Mouse (Mus musculus): ENCODE measurements around the gene Lrrc8d.

Gene Lrrc8d

DNA sequence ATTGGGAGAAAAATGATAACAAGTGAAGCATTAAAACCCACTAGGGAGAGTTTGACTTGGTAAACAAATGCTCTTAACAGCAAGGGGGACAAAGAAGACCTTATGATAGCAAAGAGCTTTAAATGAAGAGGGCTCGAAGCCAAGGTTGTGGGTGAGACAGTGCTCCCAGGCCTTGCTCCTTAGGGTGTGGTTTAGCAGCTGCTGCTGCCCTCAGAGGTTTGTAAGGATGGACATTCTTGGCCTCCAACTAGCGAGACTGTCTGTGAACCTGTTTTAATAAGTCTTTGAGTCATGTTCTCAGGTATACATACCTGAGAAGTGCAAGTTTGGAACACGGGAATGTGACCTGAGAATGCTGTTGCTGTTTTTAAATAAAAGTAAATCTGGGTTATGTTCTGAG is 174.0 kb downstream of the Lrrc8d start:
- H3K27me3 ChIP-seq (ENCODE audit: control insufficient read depth, insufficient read depth, low read length, poor library complexity, severe bottlenecking), result no peaks in the 10 kb centered on the region
- no peak for DNase-seq (ENCODE audit: low read depth, low spot score)
- no peaks in the 10 kb centered on the region for H3K36me3 ChIP-seq (ENCODE audit: control insufficient read depth, insufficient read depth, low read length, poor library complexity, severe bottlenecking)

GRCm38 (mm10) chr5:105874476-105874875 is 174.7 kb downstream of the Lrrc8d start:
- DNase-seq (ENCODE audit: low read depth, low spot score), result no peak
- no peaks in the 10 kb centered on the region for H3K36me3 ChIP-seq (ENCODE audit: control insufficient read depth, insufficient read depth, low read length, poor library complexity, severe bottlenecking)
- H3K27me3 ChIP-seq (ENCODE audit: control insufficient read depth, insufficient read depth, low read length, poor library complexity, severe bottlenecking), result no peaks in the 10 kb centered on the region

DNA sequence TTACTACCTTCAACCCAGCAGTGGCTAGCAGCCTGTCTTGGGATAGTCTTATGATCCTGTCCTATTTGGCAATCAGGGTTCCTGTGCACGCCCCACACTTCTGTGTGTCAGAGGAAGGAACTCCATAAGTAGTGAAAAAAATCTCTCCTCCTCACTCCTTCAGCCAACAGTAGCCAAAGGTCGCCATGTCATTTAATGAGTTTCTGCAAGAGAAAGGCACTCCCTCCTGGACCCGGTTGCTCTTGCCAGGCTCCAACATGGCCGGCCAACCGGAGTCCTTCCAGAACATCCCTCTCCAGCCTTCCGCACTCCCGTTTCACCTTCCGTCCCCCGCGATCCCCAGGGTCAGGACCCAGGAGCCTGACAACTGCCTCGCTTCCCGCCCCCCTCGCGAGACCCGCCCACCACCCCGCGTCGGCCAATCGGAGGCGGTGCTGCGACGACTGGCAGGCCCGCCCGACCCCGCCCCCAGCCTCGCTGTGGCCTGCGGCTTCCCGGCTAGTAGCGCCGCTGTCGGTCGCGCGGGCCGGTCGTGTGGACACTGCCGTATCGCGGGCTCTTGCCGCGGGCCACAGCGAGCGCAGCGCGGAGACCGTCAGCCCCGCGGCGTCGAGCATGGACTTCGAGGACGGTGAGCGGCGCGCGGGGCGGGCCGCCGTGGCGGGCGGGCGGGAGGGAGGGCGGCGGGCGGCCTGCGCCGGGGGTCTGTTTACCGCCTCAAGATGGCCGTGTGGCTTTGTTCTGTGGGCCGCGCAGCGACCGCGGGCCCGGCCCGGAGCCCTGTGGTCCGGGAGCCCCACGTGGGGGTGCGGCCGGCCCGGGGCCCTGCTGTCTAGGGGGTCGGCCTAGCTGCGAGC is 176.5 kb downstream of the Lrrc8d start, which contains the start of gene Zfp326:
Gene Zfp326 (plus strand): TSS at position 498 of the 857 bp plus-strand sequence.
- H3K27me3 ChIP-seq (ENCODE audit: control insufficient read depth, insufficient read depth, low read length, poor library complexity, severe bottlenecking), result no peaks in the 10 kb centered on the region
- peak; percentile 92 for DNase-seq (ENCODE audit: low read depth, low spot score)
- no peaks in the 10 kb centered on the region for H3K36me3 ChIP-seq (ENCODE audit: control insufficient read depth, insufficient read depth, low read length, poor library complexity, severe bottlenecking)

DNA sequence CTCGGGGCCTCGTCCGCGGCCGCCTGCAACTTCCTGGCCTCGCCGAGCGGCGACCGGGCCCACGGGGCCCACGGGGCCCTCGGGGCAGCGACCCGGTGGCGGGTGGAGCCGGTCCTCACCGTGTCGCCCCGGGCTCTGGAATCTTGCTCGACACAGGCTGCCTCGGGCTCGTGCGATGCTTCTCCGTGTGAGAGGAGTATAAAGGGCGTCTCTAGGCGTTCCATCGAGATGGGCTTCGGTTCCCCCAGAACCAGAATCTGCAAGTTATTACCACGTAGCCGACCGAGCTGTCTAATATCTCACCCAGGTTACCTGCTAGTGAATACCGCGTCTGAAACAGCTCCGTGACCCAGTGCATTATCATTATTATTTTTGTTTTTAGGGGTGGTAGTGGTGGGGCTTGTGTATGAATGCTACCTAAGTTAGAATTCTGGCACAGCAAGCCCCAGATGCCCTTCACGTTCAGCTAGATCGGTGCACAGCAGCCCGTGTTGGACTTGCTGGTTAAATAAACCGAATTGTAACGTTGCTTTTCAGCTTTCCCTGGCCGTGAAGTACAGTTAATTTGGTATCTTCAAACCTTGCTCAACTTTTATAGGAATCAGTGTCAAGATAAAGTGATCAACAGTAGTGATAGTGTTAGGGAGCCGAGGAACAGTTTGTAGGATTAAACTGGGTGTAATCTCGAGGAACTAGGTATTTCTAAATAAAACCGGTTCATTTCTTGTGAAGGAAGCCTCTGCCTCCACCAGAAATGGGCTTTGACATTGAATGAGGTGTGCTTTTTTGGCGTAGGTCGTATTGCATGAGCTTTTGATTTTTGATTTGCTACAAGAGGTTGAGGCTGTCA is 177.4 kb downstream of the Lrrc8d start:
- Histone ChIP-seq H3K27me3 (ENCODE audit: control insufficient read depth, insufficient read depth, low read length, poor library complexity, severe bottlenecking) (no peaks in the 10 kb centered on the region), H3K36me3 (ENCODE audit: control insufficient read depth, insufficient read depth, low read length, poor library complexity, severe bottlenecking) (0 out of 2 replicates have a peak, but pooled peaks cover under 1% of the 10 kb centered on the region)
- DNase-seq (ENCODE audit: low read depth, low spot score), result no peak
